Mouse (Mus musculus) adrenal gland, postnatal 0 days (tissue): ENCODE measurements around the gene Cdc42bpa. TPM values are rescaled to one million over a fixed set of nuclear protein-coding genes. Genes with fewer than 3 reads are reported as not detected.

Experiments used
- polyA plus RNA-seq: library from polyadenylated mRNA; unstranded; fragments of >200 nt; fragmentation: Nextera tagmentation; extraction: Ambion mirVana; gene quantifications from 2 replicates; pipeline ENCODE4 v1.2.1, GENCODE M21; 2015

The Cdc42bpa gene
- 9.9 and 13.1 TPM in 2 replicates for polyA plus RNA-seq

DNA sequence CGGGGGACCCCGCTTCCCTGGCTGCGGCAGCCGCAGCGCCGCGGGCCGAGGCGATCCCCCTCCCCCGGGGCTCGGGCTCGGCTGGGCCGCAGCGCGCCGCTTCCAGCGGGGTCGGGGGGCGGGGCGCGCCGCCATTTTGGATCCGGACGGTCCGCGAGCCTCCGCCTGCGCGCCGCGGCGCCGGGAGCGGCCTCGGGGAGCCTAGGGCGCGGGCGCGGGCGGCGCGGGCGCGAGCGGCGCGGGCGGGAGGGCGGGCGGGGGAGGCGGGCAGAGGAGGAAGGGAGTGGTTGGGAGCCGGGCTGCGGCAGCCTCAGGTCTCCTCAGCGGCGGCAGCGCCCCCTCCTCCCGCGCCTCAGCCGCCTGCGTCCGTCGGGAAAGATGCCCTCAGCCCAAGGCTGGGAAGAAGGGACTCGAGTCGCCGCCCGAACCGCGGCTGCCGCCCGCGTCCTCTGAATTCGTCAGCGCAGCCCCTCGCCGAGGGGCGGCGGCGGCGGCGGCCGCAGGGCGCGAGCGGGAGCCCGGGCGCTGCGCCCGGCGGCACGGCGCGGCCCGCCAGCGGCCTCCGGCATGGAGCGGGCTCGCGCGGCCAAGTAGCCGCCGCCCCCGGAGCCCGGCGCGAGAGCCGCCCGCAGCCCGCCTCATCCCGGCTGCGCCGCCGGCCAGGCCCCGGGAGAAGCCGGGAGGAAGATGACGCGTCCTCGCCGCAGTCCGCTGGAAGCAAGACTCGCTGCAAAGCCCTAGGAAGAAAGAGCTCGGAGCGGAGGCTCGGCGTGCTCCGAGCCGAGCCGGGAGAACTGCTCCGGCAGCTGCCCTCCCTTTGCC is at the start of gene Cdc42bpa:
Gene Cdc42bpa (plus strand): TSS at position 752 of the 822 bp plus-strand sequence.

DNA sequence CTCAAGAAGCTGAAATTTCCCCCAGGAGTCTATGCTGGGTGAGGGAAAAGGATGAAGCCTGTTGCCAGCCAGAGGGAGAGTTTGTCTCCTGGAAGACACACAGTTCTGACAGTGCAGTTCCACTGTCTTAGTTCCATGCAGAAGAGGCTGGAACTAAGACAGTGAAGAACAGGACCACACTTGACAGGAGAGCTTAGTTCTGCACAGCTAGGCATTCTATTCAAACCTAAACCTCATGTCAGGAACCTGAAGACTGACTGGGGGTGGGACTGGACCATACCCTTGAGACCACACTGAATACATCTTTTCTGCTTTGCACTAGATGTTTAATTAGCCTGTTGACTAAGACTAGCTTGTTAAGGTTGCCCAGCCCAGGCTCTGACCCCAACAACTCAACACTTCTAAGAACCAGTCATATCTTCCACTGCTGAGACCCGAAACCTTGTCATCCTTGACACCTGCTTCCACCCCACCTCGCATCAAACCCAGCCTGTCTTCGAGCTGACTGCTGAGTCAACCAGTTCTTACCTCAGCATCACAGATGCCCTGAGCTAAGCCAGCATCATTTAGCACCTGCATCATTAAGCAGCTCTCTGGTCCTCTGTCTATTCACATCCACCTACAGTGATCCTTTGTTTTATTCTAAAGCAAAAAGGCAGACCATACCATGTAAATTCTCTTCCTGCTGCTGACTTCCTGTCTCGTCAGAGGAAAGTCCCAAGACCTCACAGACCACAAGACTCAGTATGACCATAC is 238.9 kb downstream of the Cdc42bpa start, which contains the start of gene Coq8a:
Gene Coq8a (minus strand): TSS at position 644 of the 756 bp plus-strand sequence.

Other genes starting within 250 kb of the Cdc42bpa start
- 0.08 TPM in 1 of 2 replicates, not detected in the other for gene Kif28, start 215.2 kb upstream of the Cdc42bpa start, polyA plus RNA-seq
- gene Gm10518, start 157.1 kb upstream of the Cdc42bpa start, polyA plus RNA-seq = not detected in 2 replicates
- gene Ahctf1, start 156.8 kb upstream of the Cdc42bpa start, polyA plus RNA-seq = 7.4 and 10.2 TPM in 2 replicates
- gene Coq8a, start 239.1 kb downstream of the Cdc42bpa start, polyA plus RNA-seq = 41.9 and 105 TPM in 2 replicates